Comparison of ENCODE assay signal across 21 mouse cellular contexts in the genomic region with DNA sequence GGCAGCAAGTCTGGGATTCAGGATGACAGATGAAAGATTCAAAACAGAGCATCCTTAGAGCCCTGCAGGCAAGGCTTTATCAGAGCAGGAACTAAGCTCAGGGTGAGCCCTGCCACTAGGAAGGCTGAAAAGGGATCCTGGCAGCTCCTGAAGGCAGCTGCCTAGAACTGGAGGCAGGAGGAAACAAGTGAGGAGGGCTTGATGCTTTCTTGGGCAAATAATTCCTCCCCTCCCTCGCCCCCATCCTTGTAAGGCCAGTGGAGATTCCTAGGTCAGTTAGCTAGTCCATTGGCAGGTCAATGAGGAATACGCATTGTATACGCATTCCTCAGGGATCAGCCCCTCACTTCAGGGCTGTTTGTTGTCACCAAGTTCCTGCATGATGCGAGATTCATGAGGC. TPM values are rescaled to one million over a fixed set of nuclear protein-coding genes. Genes with fewer than 3 reads are reported as not detected.
"Had no signal": no experiment of that assay in that cellular context is flagged by ENCODE, and none has a peak within 500 bp of the region (broad histone marks: within the 10 kb centered on the region; RNA-seq: fewer than 3 reads in every experiment).

No protein-coding gene starts in this region.

- ATAC-seq: liver, postnatal 0 days; midbrain, embryonic 13.5 days had no signal

- H3K4me3 ChIP-seq: layer of hippocampus, adult 2 months; limb, embryonic 12.5 days; liver, embryonic 13.5 days; lung, embryonic 15.5 days; megakaryocyte, embryonic 14.5 days; midbrain, embryonic 13.5 days; myocyte had no signal

- H3K27ac ChIP-seq: layer of hippocampus, adult 2 months; limb, embryonic 12.5 days; liver, embryonic 13.5 days; lung, embryonic 15.5 days; macrophage; midbrain, embryonic 13.5 days had no signal

- H3K9me3 ChIP-seq: limb, embryonic 12.5 days; liver, embryonic 13.5 days; lung, embryonic 15.5 days; midbrain, embryonic 13.5 days had no signal

- H3K27me3 ChIP-seq: limb, embryonic 12.5 days; liver, embryonic 13.5 days; lung, embryonic 15.5 days had no signal

- H3K4me1 ChIP-seq: liver, embryonic 13.5 days had no signal

- H3K36me3 ChIP-seq: limb, embryonic 12.5 days; liver, embryonic 13.5 days; lung, embryonic 15.5 days; midbrain, embryonic 13.5 days had no signal

- DNase-seq: kidney, postnatal 10 days; kidney, postnatal 4 days; liver; liver, embryonic 13.5 days; liver, postnatal 0 days; lung, postnatal 14 days; retina, postnatal 1 day; right cerebral cortex, postnatal 4 days; spleen, adult 18-20 months; thymus, adult 18-20 months; thymus, postnatal 14 days had no signal

- H3K4me2 ChIP-seq: limb, embryonic 12.5 days; liver, embryonic 13.5 days; lung, embryonic 15.5 days; midbrain, embryonic 13.5 days had no signal

- H3K9ac ChIP-seq: limb, embryonic 12.5 days; liver, embryonic 13.5 days; liver, postnatal 0 days; lung, embryonic 15.5 days; midbrain, embryonic 13.5 days had no signal

RNA-seq across cellular contexts. Expression of a gene that starts 54.1 kb away (rescaled TPM):
- total RNA-seq: neutrophil, adult 5-6 weeks had no signal
- polyA plus RNA-seq: limb, embryonic 12.5 days; liver, embryonic 13.5 days; liver, postnatal 0 days; macrophage; neural tube, embryonic 11.5 days; stomach, embryonic 14.5 days had no signal
